Mouse (Mus musculus) embryo, embryonic 9.5 days (tissue): Measurements from ENCODE around the gene Ahcy.
"Not testable (repeated sequence)": the region's sequence is repeated elsewhere in the genome, so short reads cannot be mapped to it uniquely, and the experiment has no call there.

Experiments used
- DNase-seq: peaks from one replicate; pipeline ENCODE4 v3.0.0-alpha.2; 2017; ENCODE audit errors: extremely low spot score

Ahcy gene

DNA sequence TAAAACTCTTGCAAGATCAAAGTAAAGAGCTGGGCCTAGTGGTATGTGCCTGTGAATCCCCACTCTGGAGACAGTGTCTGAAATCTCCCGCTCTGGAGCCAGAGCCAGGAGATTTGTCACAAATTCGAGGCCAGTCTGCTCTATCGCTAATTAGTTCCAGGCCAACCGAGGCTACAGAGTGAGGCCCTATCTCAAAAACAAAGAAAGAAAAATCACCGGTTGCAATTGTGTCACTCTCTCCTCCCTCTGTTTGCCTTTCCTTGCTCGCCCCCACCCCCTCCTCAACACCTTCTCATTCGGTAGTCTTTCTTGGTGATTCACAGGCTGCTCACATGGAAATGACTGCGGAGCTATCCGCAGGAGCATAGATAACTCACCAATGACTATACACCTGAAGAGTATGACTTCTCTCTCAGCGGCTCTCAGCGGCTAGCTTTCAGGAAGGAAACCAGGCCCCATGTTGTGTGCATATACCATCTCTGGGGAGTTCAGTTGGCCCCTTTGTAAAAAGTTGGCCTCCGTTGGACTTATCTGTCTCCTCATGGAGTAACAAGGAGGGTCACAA is 551 bp upstream of the Ahcy start:
- DNase-seq = no peak

- DNase-seq = no peak
These were observed 950 bp downstream of the Ahcy start for GRCm38 (mm10) chr2:155073347-155073746.

GRCm38 (mm10) chr2:155072353-155073145 is 1.7 kb downstream of the Ahcy start:
- DNase-seq = no peak

GRCm38 (mm10) chr2:155071027-155071426 is 3.3 kb downstream of the Ahcy start:
- DNase-seq = no peak

DNA sequence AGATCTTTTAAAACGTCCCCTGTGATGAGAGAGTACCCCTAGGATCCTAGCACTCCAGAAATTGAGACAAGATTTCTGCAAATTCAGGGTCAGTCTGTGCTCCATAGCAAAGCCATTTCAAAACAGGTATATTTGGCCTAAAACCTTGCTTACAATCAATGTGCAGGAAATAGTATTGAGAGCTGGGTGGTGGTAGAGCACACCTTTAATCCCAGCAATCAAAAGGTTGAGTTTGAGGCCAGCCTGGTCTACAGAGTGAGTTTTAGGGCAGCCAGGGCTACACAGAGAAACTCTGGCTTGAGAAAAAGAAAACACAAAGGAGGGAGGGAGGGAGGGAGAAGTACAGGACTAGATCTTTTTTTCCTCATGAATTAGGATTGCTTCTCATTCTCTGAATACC is 16.9 kb downstream of the Ahcy start:
- no peak for DNase-seq

GRCm38 (mm10) chr2:155056076-155056578 is 18.2 kb downstream of the Ahcy start:
- DNase-seq = no peak

GRCm38 (mm10) chr2:155054672-155055071 is 19.6 kb downstream of the Ahcy start:
- DNase-seq = no peak

- DNase-seq = not testable (repeated sequence)
These were observed 20.8 kb downstream of the Ahcy start for GRCm38 (mm10) chr2:155053512-155053911.

- no peak for DNase-seq
These were observed 21.6 kb downstream of the Ahcy start for GRCm38 (mm10) chr2:155052681-155053080.

- DNase-seq = no peak
These were observed 22.5 kb downstream of the Ahcy start for GRCm38 (mm10) chr2:155051622-155052351.

DNA sequence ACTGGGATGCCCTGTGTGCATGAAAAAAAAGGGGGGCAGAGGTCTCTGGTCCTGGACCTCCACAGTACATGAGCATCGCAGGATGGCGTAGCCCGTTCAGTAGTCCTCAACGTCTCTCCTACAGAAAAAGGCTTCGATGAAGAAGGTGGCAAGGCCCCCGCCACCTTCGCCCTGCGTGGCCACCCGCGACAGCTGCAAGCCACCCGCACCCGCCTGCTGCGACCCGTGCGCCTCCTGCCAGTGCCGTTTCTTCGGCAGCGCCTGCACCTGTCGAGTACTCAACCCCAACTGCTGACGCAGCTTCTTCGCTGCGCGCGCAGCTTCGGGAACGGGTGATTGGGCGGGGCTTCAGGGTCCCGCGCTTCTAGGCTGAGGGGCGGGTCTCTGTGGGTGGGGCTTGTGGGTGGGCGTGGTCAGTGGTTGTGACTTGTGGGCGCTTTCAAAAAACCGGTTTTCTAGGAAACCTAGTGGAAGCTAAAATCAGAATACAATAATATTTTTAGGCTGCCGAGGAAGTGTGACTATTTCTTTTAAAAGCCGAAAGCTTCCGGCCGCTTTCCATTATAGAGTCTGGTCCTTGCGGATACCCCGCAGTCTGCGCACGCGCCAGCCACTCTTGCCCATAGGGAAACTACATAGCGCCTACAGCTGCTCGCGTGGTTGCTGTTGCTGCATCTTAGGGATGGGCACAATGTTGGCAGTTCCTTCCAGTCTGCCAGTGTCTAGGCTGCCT is 23.6 kb downstream of the Ahcy start:
- peak; percentile 97 for DNase-seq

- DNase-seq = peak; percentile 13
These were observed 24.2 kb downstream of the Ahcy start for GRCm38 (mm10) chr2:155050108-155050503.

- DNase-seq = peak; percentile 10
These were observed 26.7 kb downstream of the Ahcy start for GRCm38 (mm10) chr2:155047452-155048178.

DNA sequence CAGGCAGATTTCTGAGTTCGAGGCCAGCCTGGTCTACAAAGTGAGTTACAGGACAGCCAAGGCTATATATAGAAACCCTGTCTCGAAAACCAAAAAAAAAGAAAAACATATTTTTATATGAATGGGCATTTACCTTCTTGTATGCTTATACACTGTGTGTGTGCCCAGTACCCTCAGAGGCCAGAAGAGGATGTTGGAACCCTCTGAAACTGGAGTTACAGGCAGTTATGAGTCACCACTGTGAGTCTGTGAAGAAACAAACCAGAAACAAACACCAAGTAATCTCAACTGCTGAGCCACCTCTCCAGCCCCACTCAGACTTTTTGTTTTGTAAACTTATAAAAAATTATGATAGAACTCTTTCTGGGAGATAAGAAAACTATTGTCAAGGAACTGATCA is 27.5 kb downstream of the Ahcy start:
- no peak for DNase-seq

DNA sequence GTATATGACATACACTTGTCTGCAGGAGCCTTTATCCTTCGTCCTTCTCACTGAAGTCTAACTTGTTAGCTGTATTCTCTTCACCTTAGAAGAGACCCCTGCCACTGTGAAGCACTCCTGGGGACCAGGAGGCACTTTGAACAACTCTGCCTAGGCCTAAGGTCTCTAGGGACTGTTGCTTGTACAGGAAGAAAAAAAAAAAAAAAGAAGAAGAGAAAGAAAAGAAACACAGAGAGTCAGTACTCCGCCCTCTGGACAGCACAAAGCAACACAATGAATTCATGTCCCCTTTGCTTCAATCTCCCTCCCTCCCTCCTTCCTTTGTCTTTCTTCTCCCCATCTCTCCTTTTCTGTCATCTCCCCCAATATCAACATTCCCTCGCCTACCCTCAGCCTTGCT is 29.2 kb downstream of the Ahcy start:
- DNase-seq = no peak

DNA sequence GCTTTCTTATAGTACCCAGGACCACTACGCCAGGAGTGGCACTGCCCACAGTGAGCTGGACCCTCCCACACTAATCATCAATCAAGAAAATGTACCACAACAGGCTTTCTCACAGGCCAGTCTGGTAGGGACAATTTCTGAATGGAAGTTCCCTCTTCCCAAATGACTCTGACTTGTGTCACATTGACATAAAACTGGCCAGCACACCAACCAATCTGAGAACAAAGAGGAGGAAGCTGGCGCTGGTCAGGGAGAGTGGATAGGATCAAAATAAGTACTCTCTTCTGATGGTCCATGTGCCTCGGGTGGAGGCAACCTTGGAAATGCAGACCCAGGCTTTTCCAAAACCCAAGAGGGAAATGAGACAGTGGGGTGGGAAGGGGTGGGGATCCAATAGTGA is 29.8 kb downstream of the Ahcy start:
- DNase-seq = no peak

- DNase-seq = no peak
These were observed 34.3 kb downstream of the Ahcy start for GRCm38 (mm10) chr2:155039956-155040355.

DNA sequence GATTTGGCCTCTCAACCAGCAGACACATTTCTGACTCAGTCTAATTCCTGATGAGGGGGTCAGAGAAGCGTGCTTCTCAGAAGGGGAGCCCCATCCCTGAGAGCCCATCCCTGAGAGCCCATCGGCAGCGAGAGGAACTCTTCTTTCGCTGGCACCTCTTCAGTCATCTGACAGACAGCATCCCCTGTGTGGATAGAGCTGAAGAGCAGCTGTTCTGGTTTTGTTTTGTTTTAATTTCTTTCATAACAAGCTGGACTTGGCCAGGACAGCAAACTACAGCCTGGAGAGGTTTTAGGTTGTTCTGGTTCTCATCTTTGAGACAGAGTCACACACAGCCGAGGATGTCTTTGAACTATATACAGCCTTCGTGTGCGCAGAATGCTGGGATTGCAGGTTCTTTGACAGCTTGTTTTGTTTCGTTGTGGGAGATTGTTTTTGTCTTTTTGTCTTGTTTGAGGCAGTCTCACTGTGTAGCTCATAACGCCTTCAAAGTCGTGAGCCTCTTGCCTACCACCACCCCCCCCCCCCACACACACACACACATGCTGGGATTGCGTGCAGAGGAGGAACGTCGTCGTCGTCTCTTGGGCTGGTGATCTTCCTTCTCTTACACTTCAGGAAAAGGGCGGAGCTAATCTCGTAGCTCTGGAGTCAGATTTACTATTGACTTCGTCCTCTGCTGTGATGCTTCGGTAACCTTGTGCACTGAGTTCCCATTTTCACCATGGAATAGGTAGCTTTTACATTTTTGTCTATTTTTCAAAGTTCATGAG is 41.2 kb downstream of the Ahcy start:
- no peak for DNase-seq

- DNase-seq = no peak
These were observed 43.5 kb downstream of the Ahcy start for GRCm38 (mm10) chr2:155030831-155031230.

DNA sequence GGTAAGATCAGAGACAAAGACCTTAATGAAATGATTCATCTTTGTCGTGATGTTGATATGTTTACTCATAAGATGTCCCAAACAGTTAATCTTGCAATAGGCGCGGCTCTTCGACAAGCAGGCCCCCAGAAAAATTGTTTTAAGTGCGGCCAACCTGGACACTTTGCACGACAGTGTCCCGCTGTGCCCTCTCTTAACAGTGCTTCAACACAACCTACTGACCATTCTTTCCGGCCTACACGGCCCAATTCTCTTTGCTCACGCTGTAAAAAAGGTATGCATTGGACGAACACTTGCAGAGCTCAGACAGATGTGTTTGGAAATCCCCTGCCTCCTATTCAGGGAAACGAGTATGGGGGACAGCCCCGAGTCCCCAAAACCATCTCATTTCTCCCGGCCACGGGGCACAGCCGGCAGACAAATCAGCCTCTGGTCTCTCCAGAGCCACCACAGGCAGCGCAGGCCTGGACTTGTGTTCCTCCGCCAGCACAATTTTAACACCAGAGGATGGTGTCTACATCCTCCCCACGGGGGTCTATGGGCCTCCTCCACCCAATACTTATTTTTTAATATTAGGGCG is 54.0 kb downstream of the Ahcy start:
- peak; percentile 35 for DNase-seq
